Mouse (Mus musculus) heart, postnatal 0 days (tissue): Measurements from ENCODE around the gene U2af1. TPM values are rescaled to one million over a fixed set of nuclear protein-coding genes. Genes with fewer than 3 reads are reported as not detected.

Source experiments
- ATAC-seq: fragments of 200-750 bp; cut with Nextera tagmentation; 2 replicates; pipeline ENCODE4 v1.8.0; 2017; ENCODE audit warnings: low read depth, moderate number of reproducible peaks, moderate library complexity; ENCODE audit not compliant: insufficient read depth
- DNase-seq: peaks from one replicate; pipeline ENCODE4 v3.0.0-alpha.2; 2016; ENCODE audit warnings: low spot score
- H3K27ac ChIP-seq: fragments of 300-500 bp; sonication (generic); 2 replicates; pipeline ENCODE4 v1.5.1; 2014; ENCODE audit warnings: low read depth, mild to moderate bottlenecking
- H3K27me3 ChIP-seq: fragments of 300-500 bp; sonication (generic); 2 replicates; pipeline ENCODE4 v1.6.1; 2014; ENCODE audit warnings: low read length, mixed read lengths; ENCODE audit not compliant: control insufficient read depth, insufficient read depth
- H3K36me3 ChIP-seq: fragments of 300-500 bp; sonication (generic); replicated peaks from 2 replicates; pipeline ENCODE4 v1.6.1; 2014; ENCODE audit warnings: low read length, mixed read lengths; ENCODE audit not compliant: control insufficient read depth, insufficient read depth
- H3K4me1 ChIP-seq: fragments of 300-500 bp; sonication (generic); 2 replicates; pipeline ENCODE4 v1.6.1; 2014; ENCODE audit warnings: antibody characterized with exemption; ENCODE audit not compliant: control insufficient read depth, insufficient read depth
- H3K4me2 ChIP-seq: fragments of 300-500 bp; sonication (generic); 2 replicates; pipeline ENCODE4 v1.6.1; 2014; ENCODE audit warnings: low read depth, mild to moderate bottlenecking, low read length, moderate library complexity
- H3K4me3 ChIP-seq: fragments of 300-500 bp; sonication (generic); 2 replicates; pipeline ENCODE4 v1.5.1; 2014; ENCODE audit warnings: low read depth, low read length
- H3K9ac ChIP-seq: fragments of 300-500 bp; sonication (generic); replicated peaks from 2 replicates; pipeline ENCODE4 v1.6.1; 2014; ENCODE audit warnings: low read depth, low read length, mixed read lengths
- H3K9me3 ChIP-seq: fragments of 300-500 bp; sonication (generic); replicated peaks from 2 replicates; pipeline ENCODE4 v1.6.1; 2016; ENCODE audit warnings: low read length; ENCODE audit not compliant: control insufficient read depth
- CTCF ChIP-seq: IDR thresholded peaks from 2 replicates; pipeline ENCODE4 v1.5.1; 2016; ENCODE audit warnings: antibody characterized with exemption, control low read depth, low read depth
- EP300 ChIP-seq: IDR thresholded peaks from 2 replicates; pipeline ENCODE4 v1.6.1; 2016; ENCODE audit warnings: antibody characterized with exemption, low read depth
- WGBS: fragments of 180-500 bp; shearing (Covaris S2); extraction: QIAGEN DNeasy Blood & Tissue Kit; methylation state at CpG from one replicate; pipeline ENCODE4 v1.1.7; 2014; 5-methylcytosine and 5-hydroxymethylcytosine counted together
- polyA plus RNA-seq: library from polyadenylated mRNA; unstranded; fragments of >200 nt; fragmentation: Nextera tagmentation; extraction: Ambion mirVana; gene quantifications from 2 replicates; pipeline ENCODE4 v1.2.1, GENCODE M21; 2015
- total RNA-seq: library from RNA; depleted of rRNA; stranded (reverse); fragments of >200 nt; gene quantifications from 2 replicates; pipeline ENCODE4 v1.2.3, GENCODE M21; 2014; ENCODE audit warnings: low replicate concordance

Gene U2af1
- total and polyA plus RNA-seq, 2 experiments from 2014 or later: 41.7 to 158 TPM

DNA sequence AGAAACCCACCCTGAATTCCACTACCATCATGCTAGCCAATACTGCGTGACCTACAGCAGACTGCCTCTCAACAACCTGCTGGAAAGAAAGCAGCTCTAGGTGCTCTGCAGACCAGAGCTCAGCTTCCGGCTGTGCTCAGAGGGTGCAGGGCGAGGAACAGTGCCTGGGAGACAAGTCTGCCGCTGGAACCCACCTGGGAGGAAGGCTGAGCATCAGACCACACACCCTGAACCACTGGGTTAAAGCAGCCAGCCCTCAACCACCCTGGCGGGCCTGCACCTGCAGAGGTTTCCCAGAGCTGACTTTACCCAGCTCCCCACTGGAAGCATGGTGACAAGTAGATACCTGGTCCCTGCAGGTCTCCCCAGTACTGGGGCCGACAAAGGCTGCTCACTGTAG is 5.4 kb downstream of the U2af1 start:
- TF ChIP-seq CTCF (no peak), EP300 (no peak)
- peaks cover 12% of the 10 kb centered on the region for H3K4me1 ChIP-seq
- H3K9ac ChIP-seq: no peak overlapping the region
- no peak overlapping the region for H3K4me3 ChIP-seq
- H3K9me3 ChIP-seq: no peaks in the 10 kb centered on the region
- DNase-seq (no peak), ATAC-seq (no peak)
- H3K4me2 ChIP-seq: no peak overlapping the region
- H3K36me3 ChIP-seq: peaks cover 69% of the 10 kb centered on the region
- no peak overlapping the region for H3K27ac ChIP-seq
- 85% methylated on average over 6 of the region's 6 CpGs for WGBS
- no peaks in the 10 kb centered on the region for H3K27me3 ChIP-seq

DNA sequence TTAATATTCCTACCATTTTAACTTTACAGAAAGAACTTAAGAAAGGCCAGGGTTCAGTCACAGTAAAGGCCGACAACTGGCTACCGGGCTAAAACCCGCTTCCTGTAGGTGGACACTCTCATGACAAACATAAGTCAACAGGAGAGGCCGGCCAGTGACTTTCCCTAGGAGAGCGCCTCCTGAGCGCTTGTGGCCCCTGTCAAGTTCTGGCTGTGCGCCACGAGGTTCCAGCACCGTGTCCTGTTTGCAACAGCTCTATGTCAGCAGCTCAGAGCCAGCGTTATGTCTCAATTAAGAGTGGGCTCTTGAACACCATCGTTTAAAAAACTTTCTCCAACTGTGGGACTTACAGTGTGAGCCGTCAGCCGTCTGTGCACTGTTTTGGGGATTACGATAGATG is 6.5 kb downstream of the U2af1 start:
- no peak overlapping the region for H3K27ac ChIP-seq
- no peak overlapping the region for H3K4me3 ChIP-seq
- WGBS: 53% methylated on average over 14 of the region's 14 CpGs
- peaks cover 80% of the 10 kb centered on the region for H3K36me3 ChIP-seq
- DNase-seq (no peak), ATAC-seq (no peak)
- no peaks in the 10 kb centered on the region for H3K27me3 ChIP-seq
- no peak overlapping the region for H3K4me2 ChIP-seq
- H3K9ac ChIP-seq: no peak overlapping the region
- no peak for TF ChIP-seq CTCF
- no peaks in the 10 kb centered on the region for H3K9me3 ChIP-seq
- H3K4me1 ChIP-seq: peaks cover 5% of the 10 kb centered on the region

DNA sequence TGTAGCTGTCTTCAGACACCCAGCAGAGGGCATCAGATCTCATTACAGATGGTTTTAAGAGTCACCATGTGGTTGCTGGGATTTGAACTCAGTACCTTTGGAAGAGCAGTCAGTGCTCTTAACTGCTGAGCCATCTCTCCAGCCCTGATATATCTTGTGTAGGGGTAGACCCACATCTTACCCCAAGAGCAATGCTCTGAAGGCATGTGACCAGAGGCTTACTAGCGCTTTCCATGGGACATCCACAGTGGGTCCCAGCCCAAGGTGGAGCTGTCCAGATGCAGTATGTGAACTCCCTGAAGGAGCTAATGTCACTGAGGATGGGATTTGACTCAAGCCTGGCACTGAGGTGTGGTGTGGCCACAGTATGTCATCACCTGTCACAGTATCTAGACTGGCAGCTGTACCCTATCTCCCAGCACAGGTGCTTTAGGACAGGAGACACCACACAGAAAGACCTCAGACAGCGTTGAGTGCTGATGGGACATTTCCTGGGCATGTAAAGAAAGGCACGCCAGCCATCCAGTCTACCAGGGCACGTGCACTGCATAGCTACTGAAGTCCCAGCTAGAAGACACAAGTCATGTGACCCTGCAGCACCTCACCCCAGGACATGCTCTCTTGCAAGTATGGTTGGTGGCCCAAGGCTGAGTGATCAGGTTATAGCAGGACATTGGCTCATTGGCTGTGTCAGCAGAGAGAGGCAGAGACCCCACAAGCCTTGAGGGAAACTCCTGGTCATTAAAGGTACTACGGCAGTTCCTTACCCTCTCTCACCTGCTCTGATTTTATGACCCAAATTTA is 12.3 kb downstream of the U2af1 start:
- peak; percentile 41; the same call in 1 of the 2 replicates for ATAC-seq
- Histone ChIP-seq H3K4me3 (no peak overlapping the region), H3K9ac (no peak overlapping the region), H3K36me3 (peaks cover 50% of the 10 kb centered on the region), H3K4me2 (no peak overlapping the region), H3K27ac (no peak overlapping the region), H3K27me3 (no peaks in the 10 kb centered on the region), H3K4me1 (no peaks in the 10 kb centered on the region), H3K9me3 (no peaks in the 10 kb centered on the region)
- no peak for DNase-seq
- TF ChIP-seq CTCF (no peak), EP300 (no peak)
- 82% methylated on average over 5 of the region's 5 CpGs for WGBS

DNA sequence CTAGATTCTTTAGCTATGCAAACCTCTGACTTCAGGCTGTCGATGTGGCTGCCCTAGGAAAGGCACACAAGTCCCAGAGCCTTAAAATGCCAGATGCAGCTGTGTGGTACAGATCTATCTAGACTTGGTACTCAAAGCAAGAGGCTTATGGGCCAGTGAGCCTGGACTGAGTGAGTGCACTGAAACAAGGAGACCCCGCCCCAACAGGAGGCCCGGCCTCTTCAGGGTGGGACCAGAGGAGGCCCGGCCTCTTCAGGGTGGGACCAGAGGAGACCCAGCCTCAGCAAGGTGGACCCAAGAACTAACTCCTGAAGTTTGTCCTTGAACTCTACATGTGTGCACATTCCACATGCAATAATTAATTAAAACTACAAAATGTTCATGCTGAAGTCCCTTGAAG is 15.8 kb downstream of the U2af1 start:
- Histone ChIP-seq H3K4me1 (no peaks in the 10 kb centered on the region), H3K27me3 (no peaks in the 10 kb centered on the region), H3K4me3 (no peak overlapping the region), H3K9me3 (no peaks in the 10 kb centered on the region), H3K9ac (no peak overlapping the region), H3K4me2 (no peak overlapping the region), H3K27ac (no peak overlapping the region), H3K36me3 (peaks cover 17% of the 10 kb centered on the region)
- TF ChIP-seq CTCF: no peak
- no peak for TF ChIP-seq EP300
- 70% methylated on average over 4 of the region's 4 CpGs for WGBS
- no peak for DNase-seq
- 0 out of 2 replicates have a peak, but pooled peaks have one; percentile 20 for ATAC-seq

DNA sequence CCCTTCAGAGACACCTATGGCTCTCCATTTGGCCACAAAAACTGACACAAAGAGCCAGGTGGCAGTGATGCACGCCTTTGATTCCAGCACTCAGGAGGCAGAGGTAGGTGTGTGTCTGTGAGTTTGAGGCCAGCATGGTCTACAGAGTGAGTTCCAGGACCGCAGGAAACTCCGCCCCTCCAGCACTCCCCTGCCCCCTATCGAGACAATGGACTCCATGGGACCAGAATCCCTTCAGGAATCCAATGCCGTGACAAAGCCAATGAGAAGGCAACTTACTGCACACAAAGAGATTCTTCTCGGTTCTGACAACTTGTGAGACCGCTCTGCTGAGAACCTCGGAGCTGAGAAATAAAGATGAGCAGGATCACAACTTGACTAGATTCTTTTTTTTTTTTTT is 16.4 kb downstream of the U2af1 start:
- no peak for ATAC-seq
- H3K4me3 ChIP-seq: no peak overlapping the region
- WGBS: 51% methylated on average over 8 of the region's 8 CpGs
- DNase-seq: no peak
- H3K9me3 ChIP-seq: no peaks in the 10 kb centered on the region
- peaks cover 11% of the 10 kb centered on the region for H3K36me3 ChIP-seq
- H3K4me1 ChIP-seq: no peaks in the 10 kb centered on the region
- H3K9ac ChIP-seq: no peak overlapping the region
- no peak overlapping the region for H3K27ac ChIP-seq
- H3K4me2 ChIP-seq: no peak overlapping the region
- TF ChIP-seq CTCF (no peak), EP300 (no peak)
- no peaks in the 10 kb centered on the region for H3K27me3 ChIP-seq

DNA sequence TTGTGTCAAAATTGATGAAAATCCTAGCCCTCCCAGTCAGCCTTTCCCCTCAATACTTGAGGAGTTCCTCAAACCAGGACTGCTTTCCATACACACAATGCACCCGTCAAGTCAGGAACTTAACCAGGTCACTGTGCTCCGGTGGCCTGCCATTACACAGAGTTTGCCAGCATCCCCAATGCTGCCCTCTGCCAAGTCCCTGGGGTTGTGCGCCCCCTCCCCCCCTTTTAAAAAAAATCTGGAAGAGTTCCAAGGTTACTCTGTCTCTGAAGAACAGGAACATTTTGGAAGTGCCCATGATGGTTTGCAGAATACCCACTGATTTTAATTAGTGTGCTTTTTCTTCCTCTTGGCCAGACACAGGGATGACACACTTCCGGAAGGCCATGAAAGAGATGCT is 19.0 kb downstream of the U2af1 start:
- Histone ChIP-seq H3K4me1 (no peaks in the 10 kb centered on the region), H3K4me2 (no peak overlapping the region), H3K27me3 (peaks cover 18% of the 10 kb centered on the region), H3K36me3 (no peaks in the 10 kb centered on the region), H3K9ac (no peak overlapping the region), H3K4me3 (no peak overlapping the region), H3K27ac (no peak overlapping the region), H3K9me3 (no peaks in the 10 kb centered on the region)
- TF ChIP-seq EP300 (no peak), CTCF (no peak)
- WGBS: 39% methylated on average over 4 of the region's 4 CpGs
- no peak for ATAC-seq
- DNase-seq: no peak
